Mouse (Mus musculus) hindbrain, embryonic 16.5 days (tissue): ENCODE results near the gene H6pd. TPM values are rescaled to one million over a fixed set of nuclear protein-coding genes. Genes with fewer than 3 reads are reported as not detected.

Experiments
- ATAC-seq: fragments of 200-750 bp; cut with Nextera tagmentation; 2 replicates; pipeline ENCODE4 v1.8.0; 2017; ENCODE audit warnings: moderate TSS enrichment, moderate library complexity
- H3K27ac ChIP-seq: fragments of 300-500 bp; sonication (generic); 2 replicates; pipeline ENCODE4 v1.5.1; 2014; ENCODE audit warnings: low read depth, mild to moderate bottlenecking, control low read depth, low read length, moderate library complexity
- H3K27me3 ChIP-seq: fragments of 300-500 bp; sonication (generic); replicated peaks from 2 replicates; pipeline ENCODE4 v1.6.1; 2014; ENCODE audit warnings: low read length; ENCODE audit not compliant: control insufficient read depth, insufficient read depth
- H3K36me3 ChIP-seq: fragments of 300-500 bp; sonication (generic); 2 replicates; pipeline ENCODE4 v1.6.1; 2014; ENCODE audit warnings: mild to moderate bottlenecking, low read length, moderate library complexity, mixed read lengths; ENCODE audit not compliant: control insufficient read depth, insufficient read depth
- H3K4me1 ChIP-seq: fragments of 300-500 bp; sonication (generic); 2 replicates; pipeline ENCODE4 v1.6.1; 2014; ENCODE audit warnings: low read depth, low read length; ENCODE audit not compliant: control insufficient read depth, insufficient read depth
- H3K4me2 ChIP-seq: fragments of 300-500 bp; sonication (generic); 2 replicates; pipeline ENCODE4 v1.6.1; 2014; ENCODE audit warnings: mild to moderate bottlenecking, low read length, control low read depth, moderate library complexity
- H3K4me3 ChIP-seq: fragments of 300-500 bp; sonication (generic); 2 replicates; pipeline ENCODE4 v1.5.1; 2014; ENCODE audit warnings: mild to moderate bottlenecking, low read length, control low read depth, moderate library complexity
- H3K9ac ChIP-seq: fragments of 300-500 bp; sonication (generic); 2 replicates; pipeline ENCODE4 v1.6.1; 2014; ENCODE audit warnings: low read depth, mild to moderate bottlenecking, control low read depth, low read length, moderate library complexity
- H3K9me3 ChIP-seq: fragments of 300-500 bp; sonication (generic); 2 replicates; pipeline ENCODE4 v1.6.1; 2014; ENCODE audit warnings: mild to moderate bottlenecking, low read length, moderate library complexity; ENCODE audit not compliant: control insufficient read depth
- WGBS: fragments of 180-500 bp; shearing (Covaris S2); extraction: QIAGEN DNeasy Blood & Tissue Kit; methylation state at CpG from one replicate; pipeline ENCODE4 v1.1.7; 2014; 5-methylcytosine and 5-hydroxymethylcytosine counted together
- polyA plus RNA-seq: library from polyadenylated mRNA; unstranded; fragments of >200 nt; fragmentation: Nextera tagmentation; extraction: Ambion mirVana; gene quantifications from 2 replicates; pipeline ENCODE4 v1.2.1, GENCODE M21; 2015

H6pd gene
- polyA plus RNA-seq, 1 experiment from 2014 or later: 2.9 TPM

DNA sequence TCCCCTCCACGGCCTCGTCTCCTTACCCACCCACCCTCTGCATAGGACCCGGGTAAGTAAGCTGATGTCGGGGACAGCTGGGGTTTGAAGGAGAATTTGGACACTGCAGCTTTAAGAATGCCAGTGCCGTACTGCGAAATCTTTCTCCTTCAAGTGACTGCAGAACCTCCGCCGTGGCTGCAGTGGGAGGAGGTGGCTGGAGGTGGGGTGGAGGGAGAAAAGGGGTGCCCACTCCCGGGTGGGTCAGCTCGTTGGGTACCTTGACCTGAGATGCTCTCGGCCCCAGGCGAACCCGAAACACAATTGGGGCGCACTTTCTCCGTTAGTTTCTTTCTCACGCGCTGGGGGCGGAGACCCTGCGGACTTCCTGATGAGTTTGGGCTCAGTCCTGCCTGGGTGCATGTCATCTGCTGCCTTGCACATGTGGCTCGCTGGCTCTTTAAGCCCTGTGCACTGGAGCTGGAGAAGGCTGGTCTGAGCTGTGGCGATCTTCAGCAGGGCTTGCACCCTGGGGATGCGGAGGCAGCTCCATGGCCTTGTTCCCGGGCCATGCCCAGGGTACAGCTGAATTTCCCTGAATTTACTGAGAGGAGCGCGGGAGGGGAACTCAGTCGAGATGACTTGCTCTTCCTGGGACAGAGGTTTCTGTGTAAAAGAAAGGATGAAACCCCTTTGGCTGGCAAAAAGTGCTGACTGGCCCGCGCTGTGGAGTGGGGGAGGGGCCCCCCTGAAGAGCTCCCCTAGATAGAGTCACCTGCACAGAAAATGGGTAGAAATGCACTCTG is 21.8 kb upstream of the H6pd start:
- Histone ChIP-seq H3K4me2 (peak overlapping the region; percentile 96), H3K9ac (peak overlapping the region; percentile 64), H3K4me1 (peaks cover 29% of the 10 kb centered on the region), H3K27ac (peak overlapping the region; percentile 26), H3K36me3 (no peaks in the 10 kb centered on the region), H3K27me3 (peaks cover 43% of the 10 kb centered on the region), H3K9me3 (no peaks in the 10 kb centered on the region), H3K4me3 (peak overlapping the region; percentile 55)
- WGBS: under 1% methylated on average over 28 of the region's 28 CpGs
- peak; percentile 18; the same call in 1 of the 2 replicates for ATAC-seq

DNA sequence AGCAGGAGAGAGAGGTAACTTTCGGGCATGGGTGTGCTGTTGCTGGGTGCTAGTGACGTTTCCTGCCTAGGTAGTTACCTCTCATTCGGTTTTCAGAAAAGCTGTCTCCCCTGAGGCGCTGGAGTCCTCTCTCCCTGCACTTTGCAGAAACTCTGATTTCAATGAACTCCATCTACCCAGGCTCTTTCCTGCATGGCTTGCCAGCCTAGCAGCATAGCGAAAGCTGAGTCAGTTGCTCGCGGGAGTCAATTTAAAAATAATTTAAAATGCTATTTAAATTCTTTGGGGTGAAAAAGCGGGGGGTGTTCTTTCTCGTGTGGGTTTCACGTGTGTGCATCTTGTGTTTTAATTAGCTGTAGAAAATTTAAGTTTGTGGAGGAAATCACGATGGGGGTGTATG is 21.1 kb upstream of the H6pd start:
- H3K27me3 ChIP-seq: peaks cover 43% of the 10 kb centered on the region
- peak overlapping the region; percentile 96 for H3K4me2 ChIP-seq
- H3K9me3 ChIP-seq: no peaks in the 10 kb centered on the region
- H3K36me3 ChIP-seq: no peaks in the 10 kb centered on the region
- no peak overlapping the region for H3K27ac ChIP-seq
- peak overlapping the region; percentile 55 for H3K4me3 ChIP-seq
- H3K9ac ChIP-seq: peak overlapping the region; percentile 33; the same call in 1 of the 2 replicates
- 2% methylated on average over 11 of the region's 11 CpGs for WGBS
- no peak for ATAC-seq
- peaks cover 29% of the 10 kb centered on the region for H3K4me1 ChIP-seq

DNA sequence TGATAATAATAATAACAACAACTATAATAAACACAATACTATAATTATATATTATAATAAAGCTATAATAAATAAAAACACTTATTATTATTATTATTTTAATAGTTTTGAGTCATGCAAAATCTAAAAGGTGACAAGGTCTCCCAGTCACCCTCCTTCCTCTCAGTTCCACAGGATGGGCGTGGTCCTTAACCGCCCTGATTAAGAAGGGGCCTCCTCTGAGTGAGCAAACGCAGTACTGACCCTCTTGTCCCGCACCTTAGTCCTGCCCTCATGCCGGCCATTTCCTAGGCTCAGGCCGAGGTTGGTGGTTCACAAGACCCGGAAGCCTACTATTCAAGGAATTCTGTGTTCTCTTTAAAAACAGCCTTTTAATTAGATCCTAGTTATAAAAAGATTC is 14.7 kb upstream of the H6pd start:
- Histone ChIP-seq H3K9ac (no peak overlapping the region), H3K9me3 (no peaks in the 10 kb centered on the region), H3K27me3 (peaks cover 6% of the 10 kb centered on the region), H3K36me3 (no peaks in the 10 kb centered on the region), H3K4me2 (no peak overlapping the region), H3K27ac (no peak overlapping the region), H3K4me1 (no peaks in the 10 kb centered on the region), H3K4me3 (no peak overlapping the region)
- WGBS: 82% methylated on average over 7 of the region's 7 CpGs
- no peak for ATAC-seq

DNA sequence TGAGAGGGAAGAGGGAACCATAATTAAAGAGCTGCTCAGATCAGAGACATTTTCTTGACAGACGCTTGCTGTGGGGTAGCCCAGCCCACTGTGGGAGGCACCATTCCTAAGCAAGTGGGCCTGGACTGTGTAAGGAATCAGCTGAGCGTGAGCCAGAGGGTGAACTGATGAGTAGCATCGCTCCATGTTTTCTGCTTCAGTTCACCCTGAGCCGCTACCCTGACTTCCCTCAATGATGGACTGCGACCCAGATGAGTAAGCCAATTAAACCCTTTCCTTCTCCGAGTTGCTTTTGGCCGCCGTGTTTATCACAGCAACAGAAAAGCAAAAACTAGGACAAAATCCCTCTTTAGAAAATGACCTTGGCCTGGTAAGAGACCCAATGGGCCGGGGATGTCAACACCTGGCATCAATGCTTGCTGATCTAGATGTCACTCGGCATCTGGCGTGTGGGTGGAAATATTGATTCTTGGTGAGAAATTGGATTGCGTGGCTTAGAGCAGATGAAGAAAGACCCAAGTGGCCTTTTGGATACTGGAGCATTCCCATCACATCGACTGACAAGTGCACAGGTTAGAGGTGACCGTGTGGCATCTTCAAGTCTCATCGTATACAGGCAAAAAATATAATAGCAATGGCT is 11.0 kb upstream of the H6pd start:
- H3K4me3 ChIP-seq: no peak overlapping the region
- 87% methylated on average over 15 of the region's 15 CpGs for WGBS
- no peak for ATAC-seq
- no peak overlapping the region for H3K4me2 ChIP-seq
- no peaks in the 10 kb centered on the region for H3K9me3 ChIP-seq
- no peak overlapping the region for H3K9ac ChIP-seq
- H3K36me3 ChIP-seq: no peaks in the 10 kb centered on the region
- H3K4me1 ChIP-seq: no peaks in the 10 kb centered on the region
- H3K27ac ChIP-seq: no peak overlapping the region
- no peaks in the 10 kb centered on the region for H3K27me3 ChIP-seq

- no peak for ATAC-seq
- WGBS: 72% methylated on average over 7 of the region's 7 CpGs
- Histone ChIP-seq H3K27me3 (no peaks in the 10 kb centered on the region), H3K9me3 (no peaks in the 10 kb centered on the region), H3K27ac (no peak overlapping the region), H3K4me3 (no peak overlapping the region), H3K9ac (no peak overlapping the region), H3K4me2 (no peak overlapping the region), H3K4me1 (no peaks in the 10 kb centered on the region), H3K36me3 (no peaks in the 10 kb centered on the region)
These were observed 6.6 kb upstream of the H6pd start for GRCm38 (mm10) chr4:150015436-150015835.

- Histone ChIP-seq H3K27me3 (no peaks in the 10 kb centered on the region), H3K9ac (no peak overlapping the region), H3K4me1 (no peaks in the 10 kb centered on the region), H3K27ac (no peak overlapping the region), H3K36me3 (no peaks in the 10 kb centered on the region), H3K4me3 (no peak overlapping the region), H3K4me2 (no peak overlapping the region), H3K9me3 (no peaks in the 10 kb centered on the region)
- WGBS: 89% methylated on average over 4 of the region's 4 CpGs
- ATAC-seq: no peak
These were observed 5.7 kb upstream of the H6pd start for GRCm38 (mm10) chr4:150014378-150015091.

DNA sequence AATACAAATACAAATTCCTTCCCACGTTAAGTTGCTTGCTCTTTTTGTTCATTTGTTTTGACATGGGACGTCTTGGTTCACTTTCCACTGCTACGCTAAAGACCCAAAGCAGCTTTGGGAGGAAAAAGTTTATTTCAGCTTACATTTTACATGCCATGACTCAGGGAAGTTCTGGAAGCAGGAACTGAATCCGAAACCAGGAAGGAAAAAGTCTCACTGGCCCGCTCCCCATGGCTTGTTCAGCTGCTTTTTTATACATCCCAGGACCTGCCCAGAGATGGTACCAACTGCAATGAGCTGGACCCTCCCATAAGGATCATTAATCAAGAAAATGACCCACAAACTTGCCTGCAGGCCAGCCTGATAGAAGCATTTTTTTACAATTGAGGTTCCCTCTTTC is 5.0 kb upstream of the H6pd start:
- Histone ChIP-seq H3K27me3 (no peaks in the 10 kb centered on the region), H3K9me3 (no peaks in the 10 kb centered on the region), H3K27ac (no peak overlapping the region), H3K4me3 (no peak overlapping the region), H3K4me1 (no peaks in the 10 kb centered on the region; the same call in 1 of the 2 replicates), H3K36me3 (no peaks in the 10 kb centered on the region), H3K9ac (no peak overlapping the region), H3K4me2 (no peak overlapping the region)
- 87% methylated on average over 5 of the region's 5 CpGs for WGBS
- no peak for ATAC-seq

DNA sequence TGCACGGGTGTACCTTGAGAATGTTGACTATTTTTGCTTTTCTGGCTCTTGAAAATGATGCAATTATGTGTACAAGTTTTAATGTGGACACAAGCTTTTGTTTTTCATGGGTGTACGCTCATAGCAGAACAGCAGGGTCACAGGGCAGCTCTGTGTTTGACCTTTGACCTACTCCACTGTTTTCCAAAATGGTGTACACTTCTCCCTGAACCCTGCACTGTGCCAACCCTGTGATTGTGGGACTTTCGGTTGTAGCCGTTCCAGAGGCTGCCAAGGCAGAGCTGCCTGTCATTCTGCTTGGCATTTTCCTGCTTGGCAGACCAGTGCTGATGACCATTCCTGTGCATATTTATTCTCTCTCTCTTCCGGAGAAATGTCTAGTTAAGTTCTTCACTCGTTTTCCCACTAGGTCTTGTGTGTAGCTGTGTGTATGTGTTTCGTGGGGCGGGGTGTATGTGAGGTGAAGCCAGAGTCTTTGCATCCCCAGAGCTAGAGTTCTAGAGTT is 4.4 kb upstream of the H6pd start:
- peaks cover under 1% of the 10 kb centered on the region for H3K4me1 ChIP-seq
- WGBS: 91% methylated on average over 8 of the region's 8 CpGs
- H3K27ac ChIP-seq: no peak overlapping the region
- no peak overlapping the region for H3K4me2 ChIP-seq
- ATAC-seq: no peak
- H3K4me3 ChIP-seq: no peak overlapping the region
- no peaks in the 10 kb centered on the region for H3K36me3 ChIP-seq
- H3K9me3 ChIP-seq: no peaks in the 10 kb centered on the region
- H3K27me3 ChIP-seq: no peaks in the 10 kb centered on the region
- H3K9ac ChIP-seq: no peak overlapping the region

- WGBS: 71% methylated on average over 4 of the region's 4 CpGs
- no peak overlapping the region for H3K9ac ChIP-seq
- H3K4me2 ChIP-seq: no peak overlapping the region
- H3K4me1 ChIP-seq: peaks cover 7% of the 10 kb centered on the region
- no peak overlapping the region for H3K27ac ChIP-seq
- no peak for ATAC-seq
- no peaks in the 10 kb centered on the region for H3K27me3 ChIP-seq
- no peaks in the 10 kb centered on the region for H3K9me3 ChIP-seq
- H3K36me3 ChIP-seq: no peaks in the 10 kb centered on the region
- no peak overlapping the region for H3K4me3 ChIP-seq
These were observed 3.5 kb upstream of the H6pd start for GRCm38 (mm10) chr4:150012322-150012723.
